10 mouse cellular contexts compared by ENCODE assay signal in genomic region chr4:151095207-151095606, GRCm38 (mm10). TPM values are rescaled to one million over a fixed set of nuclear protein-coding genes. Genes with fewer than 3 reads are reported as not detected.
DNase-seq lines count a peak whose midpoint lies in the region; ATAC-seq and TF ChIP-seq lines count a peak whose summit lies in the region.
"Had no signal": no experiment of that assay in that cellular context is flagged by ENCODE, and none has a peak within 500 bp of the region (broad histone marks: within the 10 kb centered on the region; RNA-seq: fewer than 3 reads in every experiment).

No protein-coding gene starts in this region.

- no peak overlapping the region for H3K4me3 ChIP-seq in heart, embryonic 12.5 days
- H3K4me3 ChIP-seq in thymus, adult 2 months (ENCODE audit: control insufficient read depth, insufficient read depth, low read length) = no peak overlapping the region
- H3K4me3 ChIP-seq in hindbrain, embryonic 13.5 days = no peak overlapping the region

- H3K36me3 ChIP-seq in heart, embryonic 12.5 days = 0 out of 2 replicates have a peak, but pooled peaks cover 4% of the 10 kb centered on the region
- H3K36me3 ChIP-seq in thymus, adult 2 months (ENCODE audit: control insufficient read depth, insufficient read depth, low read length) = no peaks in the 10 kb centered on the region
- H3K36me3 ChIP-seq in hindbrain, embryonic 13.5 days = peaks cover 8% of the 10 kb centered on the region

- WGBS in heart, embryonic 12.5 days = 34% methylated on average over 2 of the region's 2 CpGs
- WGBS in thymus, adult 2 months = 42% methylated on average over 2 of the region's 2 CpGs
- WGBS in hindbrain, embryonic 13.5 days = 31% methylated on average over 2 of the region's 2 CpGs

- TF ChIP-seq CTCF in thymus, adult 2 months (IDR thresholded peaks at IDR 0.05; ENCODE audit: borderline replicate concordance, control insufficient read depth, extremely low read depth, insufficient read depth, low read length, poor library complexity) = no peak

- H3K4me1 ChIP-seq in heart, embryonic 12.5 days (replicated peaks) = peaks cover 80% of the 10 kb centered on the region
- H3K4me1 ChIP-seq in thymus, adult 2 months (replicated peaks; ENCODE audit: control insufficient read depth, insufficient read depth, low read length) = no peaks in the 10 kb centered on the region
- peaks cover 50% of the 10 kb centered on the region for H3K4me1 ChIP-seq in hindbrain, embryonic 13.5 days (replicated peaks)

- H3K9ac ChIP-seq in heart, embryonic 12.5 days = peak overlapping the region; percentile 58; the same call in 1 of the 2 replicates
- H3K9ac ChIP-seq in hindbrain, embryonic 13.5 days = no peak overlapping the region

- no peak for DNase-seq in heart, adult 9 months (ENCODE audit: low spot score in 2 of 2)
- DNase-seq in thymus, adult 2 months = peak; percentile 16
- no peak for DNase-seq in thymus, postnatal 0 days (ENCODE audit: low spot score)
- peak; percentile 75 for DNase-seq in embryo, embryonic 10 days (ENCODE audit: low spot score)
- DNase-seq in left cerebral cortex, postnatal 4 days = peak; percentile 60
- DNase-seq in frontal cortex, postnatal 25 days (ENCODE audit: low spot score in 2 of 2) = no peak

- no peaks in the 10 kb centered on the region for H3K9me3 ChIP-seq in heart, embryonic 12.5 days (replicated peaks)
- no peaks in the 10 kb centered on the region for H3K9me3 ChIP-seq in hindbrain, embryonic 13.5 days

- no peak for TF ChIP-seq POLR2A in thymus, adult 2 months (IDR thresholded peaks at IDR 0.05; ENCODE audit: control insufficient read depth, extremely low read depth, insufficient read depth, low read length, poor library complexity)

- no peak for ATAC-seq in heart, embryonic 12.5 days (ENCODE audit: insufficient number of reproducible peaks, low FRiP score)
- no peak for ATAC-seq in hindbrain, embryonic 13.5 days (ENCODE audit: low FRiP score)

- intact Hi-C loops in left cerebral cortex, postnatal 4 days (cut with DNase I) = no loop called here

- H3K4me2 ChIP-seq in heart, embryonic 12.5 days = no peak overlapping the region
- no peak overlapping the region for H3K4me2 ChIP-seq in hindbrain, embryonic 13.5 days

- peak overlapping the region; percentile 99 for H3K27ac ChIP-seq in heart, embryonic 12.5 days (ENCODE audit: poor library complexity, severe bottlenecking)
- H3K27ac ChIP-seq in thymus, adult 2 months (ENCODE audit: control insufficient read depth, insufficient read depth, low read length) = no peak overlapping the region
- no peak overlapping the region for H3K27ac ChIP-seq in hindbrain, embryonic 13.5 days

- no peaks in the 10 kb centered on the region for H3K27me3 ChIP-seq in heart, embryonic 12.5 days (replicated peaks)
- H3K27me3 ChIP-seq in thymus, adult 2 months (ENCODE audit: control insufficient read depth, insufficient read depth, low read length) = no peaks in the 10 kb centered on the region
- no peaks in the 10 kb centered on the region for H3K27me3 ChIP-seq in hindbrain, embryonic 13.5 days

RNA-seq across cellular contexts. Expression of gene Gm13090, which starts 5.8 kb away (rescaled TPM):
- polyA plus RNA-seq in heart, embryonic 12.5 days (2016; fragmentation: Nextera tagmentation; extraction: Ambion mirVana) = not detected in 2 replicates
- not detected in 2 replicates for polyA plus RNA-seq in thymus, adult 2 months (2012; rRNA removed)
- polyA plus RNA-seq in thymus, postnatal 0 days (2015; fragmentation: Nextera tagmentation; extraction: Ambion mirVana) = not detected in 2 replicates
- not detected for total RNA-seq in left cerebral cortex, postnatal 4 days (2021)
- polyA plus RNA-seq in hindbrain, embryonic 13.5 days (2015; fragmentation: Nextera tagmentation; extraction: Ambion mirVana) = not detected in 2 replicates
- total RNA-seq: left cerebral cortex, adult 18-20 months; neutrophil, adult 5-6 weeks had no signal

RNA-seq across cellular contexts. Expression of gene Vamp3, which starts 37.4 kb away (rescaled TPM):
- polyA plus RNA-seq in heart, embryonic 12.5 days (2016; fragmentation: Nextera tagmentation; extraction: Ambion mirVana) = 100 and 109 TPM in 2 replicates
- polyA plus RNA-seq in thymus, adult 2 months (2012; rRNA removed) = 27.2 and 30.9 TPM in 2 replicates
- polyA plus RNA-seq in thymus, postnatal 0 days (2015; fragmentation: Nextera tagmentation; extraction: Ambion mirVana) = 65.1 and 73.3 TPM in 2 replicates
- 10 to 100 TPM; 34.1 to 35.2 TPM for total RNA-seq in left cerebral cortex, postnatal 4 days (2021)
- polyA plus RNA-seq in hindbrain, embryonic 13.5 days (2015; fragmentation: Nextera tagmentation; extraction: Ambion mirVana) = 59.9 and 61.5 TPM in 2 replicates

RNA-seq across cellular contexts. Expression of gene Per3, which starts 50.7 kb away (rescaled TPM):
- 7.2 and 8.7 TPM in 2 replicates for polyA plus RNA-seq in heart, embryonic 12.5 days (2016; fragmentation: Nextera tagmentation; extraction: Ambion mirVana)
- polyA plus RNA-seq in thymus, adult 2 months (2012; rRNA removed) = 5.0 and 5.4 TPM in 2 replicates
- polyA plus RNA-seq in thymus, postnatal 0 days (2015; fragmentation: Nextera tagmentation; extraction: Ambion mirVana) = 2.5 and 2.8 TPM in 2 replicates
- 1 to 10 TPM; 6.5 to 6.6 TPM for total RNA-seq in left cerebral cortex, postnatal 4 days (2021)
- 3.7 and 4.2 TPM in 2 replicates for polyA plus RNA-seq in hindbrain, embryonic 13.5 days (2015; fragmentation: Nextera tagmentation; extraction: Ambion mirVana)

Comparison
In these comparisons a context has a peak if more than half of its experiments do, and no peak if none do; other contexts are left out.
1. DNase-seq: peak in thymus, adult 2 months (single experiment), embryo, embryonic 10 days (single experiment) and left cerebral cortex, postnatal 4 days (single experiment); none in heart, adult 9 months (0 of 2), thymus, postnatal 0 days (single experiment) and frontal cortex, postnatal 25 days (0 of 2).